Mouse (Mus musculus) lung, embryonic 14.5 days (tissue): ENCODE measurements around the gene Elk1. TPM values are rescaled to one million over a fixed set of nuclear protein-coding genes. Genes with fewer than 3 reads are reported as not detected.

Source experiments
- ATAC-seq: fragments of 200-750 bp; cut with Nextera tagmentation; 2 replicates; pipeline ENCODE4 v1.8.0; 2017; ENCODE audit warnings: mild to moderate bottlenecking, moderate TSS enrichment, moderate library complexity; ENCODE audit not compliant: insufficient read depth
- DNase-seq: peaks from one replicate; pipeline ENCODE4 v3.0.0-alpha.2; 2015
- H3K27ac ChIP-seq: fragments of 300-500 bp; sonication (generic); 2 replicates; pipeline ENCODE4 v1.5.1; 2014; ENCODE audit warnings: low read depth, mild to moderate bottlenecking, moderate library complexity
- H3K27me3 ChIP-seq: fragments of 300-500 bp; sonication (generic); 2 replicates; pipeline ENCODE4 v1.6.1; 2014; ENCODE audit warnings: low read length, control low read depth; ENCODE audit not compliant: insufficient read depth
- H3K36me3 ChIP-seq: fragments of 300-500 bp; sonication (generic); 2 replicates; pipeline ENCODE4 v1.6.1; 2014; ENCODE audit warnings: control low read depth; ENCODE audit not compliant: insufficient read depth
- H3K4me1 ChIP-seq: fragments of 300-500 bp; sonication (generic); 2 replicates; pipeline ENCODE4 v1.6.1; 2014; ENCODE audit warnings: antibody characterized with exemption, control low read depth; ENCODE audit not compliant: insufficient read depth
- H3K4me2 ChIP-seq: fragments of 300-500 bp; sonication (generic); 2 replicates; pipeline ENCODE4 v1.6.1; 2014; ENCODE audit warnings: mild to moderate bottlenecking
- H3K4me3 ChIP-seq: fragments of 300-500 bp; sonication (generic); 2 replicates; pipeline ENCODE4 v1.5.1; 2014; ENCODE audit warnings: low read depth, low read length
- H3K9ac ChIP-seq: fragments of 300-500 bp; sonication (generic); 2 replicates; pipeline ENCODE4 v1.6.1; 2014
- H3K9me3 ChIP-seq: fragments of 300-500 bp; sonication (generic); 2 replicates; pipeline ENCODE4 v1.6.1; 2016; ENCODE audit warnings: low read depth, low read length, control low read depth
- CTCF ChIP-seq: IDR thresholded peaks from 2 replicates; pipeline ENCODE4 v1.5.1; 2016; ENCODE audit warnings: antibody characterized with exemption, low read depth
- WGBS: fragments of 180-500 bp; shearing (Covaris S2); extraction: QIAGEN DNeasy Blood & Tissue Kit; methylation state at CpG from one replicate; pipeline ENCODE4 v1.1.7; 2014; 5-methylcytosine and 5-hydroxymethylcytosine counted together
- polyA plus RNA-seq: library from polyadenylated mRNA; unstranded; fragments of >200 nt; fragmentation: Nextera tagmentation; extraction: Ambion mirVana; gene quantifications from 2 replicates; pipeline ENCODE4 v1.2.1, GENCODE M21; 2014

The Elk1 gene
- polyA plus RNA-seq, 1 experiment from 2014 or later: 8.0 TPM

DNA sequence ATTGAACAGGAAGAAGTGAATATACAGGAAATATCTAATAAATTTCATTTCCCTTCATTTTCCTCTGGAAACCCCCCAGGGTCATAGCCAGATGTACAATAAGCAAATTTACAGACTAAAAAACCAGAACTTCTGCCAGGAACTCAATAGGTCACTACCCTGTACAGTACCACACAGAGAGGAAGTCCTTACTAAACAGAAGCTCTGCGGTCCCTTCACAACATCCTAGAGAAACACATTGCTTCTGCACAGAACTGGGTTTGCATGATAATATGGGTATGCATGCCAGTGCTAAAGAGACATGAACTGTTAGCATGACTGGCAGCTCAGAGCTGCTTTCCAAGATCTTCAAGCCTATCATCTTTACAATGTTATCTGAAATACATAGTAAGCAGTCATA lies 20.5 kb downstream of the Elk1 start:
- H3K4me2 ChIP-seq: no peak overlapping the region
- no peak for TF ChIP-seq CTCF
- H3K9me3 ChIP-seq: no peaks in the 10 kb centered on the region
- peaks cover 14% of the 10 kb centered on the region; the same call in 1 of the 2 replicates for H3K36me3 ChIP-seq
- no peaks in the 10 kb centered on the region for H3K4me1 ChIP-seq
- DNase-seq: no peak
- H3K4me3 ChIP-seq: no peak overlapping the region
- H3K27ac ChIP-seq: no peak overlapping the region
- H3K9ac ChIP-seq: no peak overlapping the region
- 88% methylated on average over 1 of the region's 1 CpGs for WGBS
- ATAC-seq: no peak
- H3K27me3 ChIP-seq: no peaks in the 10 kb centered on the region

DNA sequence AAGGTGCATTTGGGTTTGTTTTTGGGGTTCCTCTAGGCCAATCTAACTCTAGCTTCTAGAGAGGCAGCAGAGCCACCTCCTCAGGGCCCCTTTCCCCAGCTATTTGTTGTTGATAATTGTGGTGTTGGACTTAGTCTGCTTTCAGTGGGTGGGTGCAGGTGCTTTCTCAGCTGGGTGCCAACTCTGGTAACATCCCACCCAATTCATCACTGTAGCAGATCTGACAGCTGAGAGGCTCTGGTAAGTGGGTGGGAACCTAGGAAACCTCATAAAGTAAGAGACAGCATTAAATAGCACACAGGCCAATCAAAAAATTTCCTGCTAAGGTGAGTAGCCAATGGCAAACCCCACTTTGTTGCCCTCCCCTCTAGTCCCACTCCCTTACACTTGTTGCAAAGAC lies 25.4 kb downstream of the Elk1 start:
- no peak for ATAC-seq
- H3K4me3 ChIP-seq: no peak overlapping the region
- peaks cover 9% of the 10 kb centered on the region; the same call in 1 of the 2 replicates for H3K36me3 ChIP-seq
- no peaks in the 10 kb centered on the region for H3K4me1 ChIP-seq
- H3K9ac ChIP-seq: no peak overlapping the region
- H3K9me3 ChIP-seq: no peaks in the 10 kb centered on the region
- H3K4me2 ChIP-seq: no peak overlapping the region
- DNase-seq: no peak
- 0 out of 2 replicates have a peak, but pooled peaks cover 1% of the 10 kb centered on the region for H3K27me3 ChIP-seq
- no peak overlapping the region for H3K27ac ChIP-seq
- TF ChIP-seq CTCF: no peak

DNA sequence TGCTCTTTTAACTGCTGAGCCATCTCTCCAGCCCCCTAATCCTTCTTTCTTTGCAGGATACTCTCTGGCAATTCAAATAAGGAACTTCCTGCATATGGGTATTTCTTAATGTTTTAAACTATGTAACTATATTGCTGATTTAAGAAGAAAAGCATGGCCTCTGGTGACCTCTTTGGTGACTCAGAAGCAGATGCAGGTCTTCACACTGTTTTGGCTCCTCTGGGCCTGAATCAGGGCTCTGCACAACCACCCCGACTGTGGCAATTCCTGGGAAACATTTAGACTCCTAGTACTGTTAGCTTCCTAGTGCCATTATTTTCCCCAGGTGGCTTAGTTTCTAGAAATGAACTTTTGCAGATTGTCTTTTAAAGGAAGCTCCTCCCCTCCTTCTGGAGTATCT lies 26.9 kb downstream of the Elk1 start:
- ATAC-seq: no peak
- no peak for TF ChIP-seq CTCF
- 74% methylated on average over 1 of the region's 1 CpGs for WGBS
- H3K4me2 ChIP-seq: no peak overlapping the region
- H3K4me3 ChIP-seq: no peak overlapping the region
- no peaks in the 10 kb centered on the region for H3K4me1 ChIP-seq
- H3K27me3 ChIP-seq: 0 out of 2 replicates have a peak, but pooled peaks cover 3% of the 10 kb centered on the region
- H3K27ac ChIP-seq: no peak overlapping the region
- DNase-seq: no peak
- no peak overlapping the region for H3K9ac ChIP-seq
- H3K9me3 ChIP-seq: no peaks in the 10 kb centered on the region
- peaks cover 9% of the 10 kb centered on the region; the same call in 1 of the 2 replicates for H3K36me3 ChIP-seq

- Histone ChIP-seq H3K4me1 (no peaks in the 10 kb centered on the region), H3K4me3 (peak overlapping the region; percentile 34; the same call in 1 of the 2 replicates), H3K36me3 (no peaks in the 10 kb centered on the region), H3K27ac (no peak overlapping the region), H3K4me2 (peak overlapping the region; percentile 75; the same call in 1 of the 2 replicates), H3K9me3 (no peaks in the 10 kb centered on the region), H3K27me3 (0 out of 2 replicates have a peak, but pooled peaks cover 3% of the 10 kb centered on the region), H3K9ac (no peak overlapping the region)
- ATAC-seq (no peak), DNase-seq (no peak)
- TF ChIP-seq CTCF: no peak
- 29% methylated on average over 5 of the region's 5 CpGs for WGBS
Observed at GRCm38 (mm10) chrX:20921366-20921765, 29.0 kb downstream of the Elk1 start.

GRCm38 (mm10) chrX:20920844-20921364 lies 29.5 kb downstream of the Elk1 start, which contains the start of gene Syn1:
TSS of gene Syn1 (minus strand) at chrX:20921004.
- H3K27me3 ChIP-seq: 0 out of 2 replicates have a peak, but pooled peaks cover 3% of the 10 kb centered on the region
- 12% methylated on average over 35 of the region's 44 CpGs for WGBS
- peak within 1 kb of the TSS; percentile 75 for H3K4me2 ChIP-seq
- no peaks in the 10 kb centered on the region for H3K36me3 ChIP-seq
- no peak within 1 kb of the TSS for H3K9ac ChIP-seq
- DNase-seq (peak; percentile 87), ATAC-seq (peak; percentile 97)
- H3K27ac ChIP-seq: no peak within 1 kb of the TSS
- no peaks in the 10 kb centered on the region for H3K9me3 ChIP-seq
- no peaks in the 10 kb centered on the region for H3K4me1 ChIP-seq
- TF ChIP-seq CTCF: no peak
- peak within 1 kb of the TSS; percentile 34 for H3K4me3 ChIP-seq

DNA sequence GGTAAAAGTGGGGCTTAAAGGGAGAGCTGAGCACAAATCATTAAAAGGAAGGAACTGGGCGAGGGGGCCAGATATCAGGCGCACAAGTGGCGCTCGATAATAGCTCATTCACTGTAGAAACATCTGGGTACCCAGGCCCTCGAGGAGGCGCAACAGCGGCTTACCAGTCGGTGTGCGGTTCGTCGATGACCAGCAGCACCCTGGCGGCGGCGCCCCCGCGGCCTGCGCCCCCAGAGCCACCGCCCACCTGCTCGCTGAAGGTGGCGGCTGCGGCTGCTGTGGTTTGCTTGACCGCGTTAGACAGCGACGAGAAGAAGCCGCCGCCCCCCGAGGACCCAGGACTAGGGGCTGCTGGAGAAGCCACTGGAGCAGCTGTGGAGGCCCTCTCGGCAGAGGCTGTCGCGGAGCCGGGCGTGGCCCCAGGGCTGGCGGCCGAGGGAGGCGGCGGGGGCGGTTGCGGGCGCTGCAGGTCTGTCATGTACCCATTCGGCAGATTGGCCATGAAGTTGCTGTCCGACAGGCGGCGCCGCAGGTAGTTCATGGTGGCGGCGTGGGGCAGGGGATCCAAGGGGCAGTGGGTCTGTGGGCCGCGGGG lies 30.1 kb downstream of the Elk1 start:
- Histone ChIP-seq H3K36me3 (no peaks in the 10 kb centered on the region), H3K4me1 (no peaks in the 10 kb centered on the region), H3K4me2 (peak overlapping the region; percentile 75), H3K9me3 (no peaks in the 10 kb centered on the region), H3K4me3 (peak overlapping the region; percentile 34), H3K9ac (no peak overlapping the region), H3K27me3 (0 out of 2 replicates have a peak, but pooled peaks cover 3% of the 10 kb centered on the region), H3K27ac (no peak overlapping the region)
- WGBS: 12% methylated on average over 43 of the region's 49 CpGs
- DNase-seq (no peak), ATAC-seq (peak; percentile 64)
- no peak for TF ChIP-seq CTCF

- no peak overlapping the region for H3K4me2 ChIP-seq
- TF ChIP-seq CTCF: no peak
- H3K4me3 ChIP-seq: no peak overlapping the region
- ATAC-seq (no peak), DNase-seq (no peak)
- H3K9me3 ChIP-seq: no peaks in the 10 kb centered on the region
- no peak overlapping the region for H3K27ac ChIP-seq
- no peaks in the 10 kb centered on the region for H3K4me1 ChIP-seq
- no peak overlapping the region for H3K9ac ChIP-seq
- no peaks in the 10 kb centered on the region for H3K36me3 ChIP-seq
- H3K27me3 ChIP-seq: 0 out of 2 replicates have a peak, but pooled peaks cover 3% of the 10 kb centered on the region
Observed at GRCm38 (mm10) chrX:20915075-20915474, 35.3 kb downstream of the Elk1 start.
